18 mouse cellular contexts compared by ENCODE assay signal in the genomic region with DNA sequence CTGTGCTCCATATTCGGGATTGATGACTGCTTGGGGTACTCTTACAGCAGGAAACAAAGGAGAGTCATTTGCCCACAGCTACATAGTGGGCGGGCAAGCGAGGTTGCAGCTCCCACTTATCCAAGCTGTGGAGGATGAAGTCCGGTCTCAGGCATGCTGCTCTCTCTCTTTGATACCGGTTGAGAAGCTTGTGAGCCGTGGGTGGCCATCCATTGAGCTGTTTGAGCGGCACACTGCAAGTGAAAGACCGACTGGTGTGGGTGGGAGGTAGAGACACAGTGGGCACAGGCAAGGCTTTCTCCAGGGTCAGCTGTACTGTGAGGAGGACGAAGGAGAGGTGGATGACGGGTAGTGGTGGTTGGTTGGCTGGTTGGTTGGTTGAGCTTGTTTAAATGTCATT.
"Had no signal": no experiment of that assay in that cellular context is flagged by ENCODE, and none has a peak within 500 bp of the region (broad histone marks: within the 10 kb centered on the region; RNA-seq: fewer than 3 reads in every experiment).

No protein-coding gene starts in this region.

- H3K27ac ChIP-seq: kidney, postnatal 0 days; limb, embryonic 12.5 days; limb, embryonic 15.5 days; liver, embryonic 14.5 days; midbrain, embryonic 10.5 days; midbrain, embryonic 13.5 days had no signal

- ATAC-seq: intestine, postnatal 0 days; liver, postnatal 0 days; lung, postnatal 0 days; midbrain, embryonic 13.5 days; midbrain, embryonic 16.5 days had no signal

- H3K36me3 ChIP-seq: limb, embryonic 12.5 days; limb, embryonic 15.5 days; midbrain, embryonic 10.5 days; midbrain, embryonic 13.5 days had no signal

- H3K4me3 ChIP-seq: limb, embryonic 12.5 days; limb, embryonic 15.5 days; megakaryocyte, embryonic 14.5 days; midbrain, embryonic 10.5 days; midbrain, embryonic 13.5 days had no signal

- H3K9me3 ChIP-seq: limb, embryonic 12.5 days; limb, embryonic 15.5 days; megakaryocyte, embryonic 14.5 days; midbrain, embryonic 10.5 days; midbrain, embryonic 13.5 days had no signal

- DNase-seq: kidney, adult 2 months; kidney, postnatal 25 days; left cerebral cortex, postnatal 4 days; liver, postnatal 0 days; lung, embryonic 14.5 days; thymus, adult 2 months; thymus, postnatal 14 days; thymus, postnatal 4 days had no signal

- H3K27me3 ChIP-seq: limb, embryonic 12.5 days; limb, embryonic 15.5 days; megakaryocyte, embryonic 14.5 days; midbrain, embryonic 13.5 days had no signal
